Mouse (Mus musculus) neural tube, embryonic 13.5 days (tissue): ENCODE data around the gene Irf9. TPM values are rescaled to one million over a fixed set of nuclear protein-coding genes. Genes with fewer than 3 reads are reported as not detected.

Experiments
- ATAC-seq: fragments of 200-750 bp; cut with Nextera tagmentation; 2 replicates; pipeline ENCODE4 v1.8.0; 2017; ENCODE audit warnings: low read depth, mild to moderate bottlenecking, moderate TSS enrichment, moderate library complexity
- H3K27ac ChIP-seq: fragments of 300-500 bp; sonication (generic); replicated peaks from 2 replicates; pipeline ENCODE4 v1.5.1; 2015; ENCODE audit warnings: moderate library complexity, mild to moderate bottlenecking, inconsistent platforms
- H3K27me3 ChIP-seq: fragments of 300-500 bp; sonication (generic); 2 replicates; pipeline ENCODE4 v1.6.1; 2015; ENCODE audit warnings: mild to moderate bottlenecking, inconsistent platforms
- H3K36me3 ChIP-seq: fragments of 300-500 bp; sonication (generic); 2 replicates; pipeline ENCODE4 v1.6.1; 2015; ENCODE audit warnings: mild to moderate bottlenecking, inconsistent platforms
- H3K4me1 ChIP-seq: fragments of 300-500 bp; sonication (generic); replicated peaks from 2 replicates; pipeline ENCODE4 v1.6.1; 2015; ENCODE audit warnings: inconsistent platforms
- H3K4me2 ChIP-seq: fragments of 300-500 bp; sonication (generic); 2 replicates; pipeline ENCODE4 v1.6.1; 2015; ENCODE audit warnings: inconsistent platforms, mild to moderate bottlenecking, moderate library complexity
- H3K4me3 ChIP-seq: fragments of 300-500 bp; sonication (generic); 2 replicates; pipeline ENCODE4 v1.5.1; 2015; ENCODE audit warnings: mild to moderate bottlenecking, inconsistent platforms
- H3K9ac ChIP-seq: fragments of 300-500 bp; sonication (generic); 2 replicates; pipeline ENCODE4 v1.6.1; 2015; ENCODE audit warnings: moderate library complexity, mild to moderate bottlenecking, inconsistent platforms
- H3K9me3 ChIP-seq: fragments of 300-500 bp; sonication (generic); 2 replicates; pipeline ENCODE4 v1.6.1; 2016; ENCODE audit warnings: inconsistent platforms
- WGBS: fragments of 180-500 bp; shearing (Covaris S2); methylation state at CpG from one replicate; pipeline ENCODE4 v1.1.7; 2015; 5-methylcytosine and 5-hydroxymethylcytosine counted together
- polyA plus RNA-seq: library from polyadenylated mRNA; unstranded; fragments of >200 nt; fragmentation: Nextera tagmentation; extraction: Ambion mirVana; gene quantifications from 2 replicates; pipeline ENCODE4 v1.2.1, GENCODE M21; 2015

Gene Irf9
- 9.8 and 10.4 TPM in 2 replicates for polyA plus RNA-seq

DNA sequence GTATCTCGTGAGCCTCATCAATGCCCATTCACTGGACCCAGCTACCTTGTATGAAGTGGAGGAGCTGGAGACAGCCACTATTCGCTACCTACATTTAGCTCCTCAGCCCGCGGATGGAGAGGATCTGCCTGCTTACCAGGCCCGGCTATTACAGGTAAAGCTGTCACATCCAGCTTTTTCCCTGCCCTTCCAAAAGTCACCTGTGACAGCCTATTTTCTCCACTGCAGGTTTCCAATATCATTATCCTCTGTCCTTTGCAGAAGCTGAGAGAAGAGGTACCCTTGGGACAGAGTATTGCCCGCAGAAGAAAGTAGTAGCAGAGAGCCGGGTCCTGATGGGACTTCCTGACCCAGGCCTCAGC lies at the start of gene Irf9:
Gene Irf9, plus strand, starts transcription at position 301 of the 362 bp plus-strand sequence.
- ATAC-seq: 0 out of 2 replicates have a peak, but pooled peaks have one; percentile 16
- H3K9me3 ChIP-seq: no peaks in the 10 kb centered on the region
- peak within 1 kb of the TSS; percentile 55; the same call in 1 of the 2 replicates for H3K27ac ChIP-seq
- H3K4me3 ChIP-seq: peak within 1 kb of the TSS; percentile 30
- H3K4me1 ChIP-seq: peaks cover 12% of the 10 kb centered on the region
- H3K27me3 ChIP-seq: no peaks in the 10 kb centered on the region
- H3K9ac ChIP-seq: 0 out of 2 replicates have a peak within 1 kb of the TSS, but pooled peaks have one; percentile 18
- peaks cover 93% of the 10 kb centered on the region for H3K36me3 ChIP-seq
- 89% methylated on average over 7 of the region's 7 CpGs for WGBS
- H3K4me2 ChIP-seq: peak within 1 kb of the TSS; percentile 50

DNA sequence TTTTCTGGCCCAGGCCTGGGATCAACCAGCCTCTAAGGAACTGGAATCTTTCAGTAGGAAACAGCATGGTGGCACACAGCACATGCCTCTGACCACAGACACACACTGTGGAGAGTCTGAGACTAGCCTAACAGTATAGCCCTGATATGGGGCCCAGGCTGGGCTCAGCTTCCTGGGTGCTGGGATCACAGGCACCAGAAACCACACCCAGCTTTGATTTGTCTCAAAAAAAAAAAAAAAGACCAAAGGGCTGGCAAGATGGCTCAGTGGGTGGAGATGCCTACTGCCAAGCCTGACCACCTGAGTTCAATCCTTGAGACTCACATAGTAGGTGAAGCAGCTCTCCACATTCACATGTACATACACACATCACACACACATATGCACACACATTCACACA lies 48.7 kb upstream of the Irf9 start:
- Histone ChIP-seq H3K4me1 (peaks cover 8% of the 10 kb centered on the region), H3K4me2 (no peak overlapping the region)

DNA sequence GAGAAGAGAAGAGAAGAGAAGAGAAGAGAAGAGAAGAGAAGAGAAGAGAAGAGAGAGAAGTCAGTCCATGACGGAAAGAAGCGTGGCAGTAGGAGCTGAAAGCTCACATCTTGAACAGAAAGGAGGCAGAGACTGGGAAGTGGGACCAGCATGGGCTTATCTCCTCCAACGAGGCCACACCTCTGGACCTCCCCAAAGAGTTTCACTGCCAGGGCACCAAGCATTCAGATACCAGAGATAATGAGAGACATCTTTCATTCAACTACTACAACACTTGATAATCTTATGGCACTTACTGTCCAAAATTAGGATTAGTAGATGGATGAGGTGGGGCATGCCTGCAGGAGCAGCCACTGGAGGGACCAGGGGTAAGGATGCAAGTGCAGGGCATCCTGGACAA lies 47.6 kb upstream of the Irf9 start:
- Histone ChIP-seq H3K36me3 (no peaks in the 10 kb centered on the region), H3K27ac (no peak overlapping the region), H3K9me3 (no peaks in the 10 kb centered on the region), H3K9ac (no peak overlapping the region), H3K4me3 (no peak overlapping the region), H3K4me1 (peaks cover 8% of the 10 kb centered on the region), H3K4me2 (no peak overlapping the region), H3K27me3 (no peaks in the 10 kb centered on the region)
- no peak for ATAC-seq
- WGBS: 79% methylated on average over 3 of the region's 3 CpGs

More for the DNA sequence above, 48.7 kb upstream of the Irf9 start:
- no peak for ATAC-seq
- Histone ChIP-seq H3K9me3 (no peaks in the 10 kb centered on the region), H3K36me3 (0 out of 2 replicates have a peak, but pooled peaks cover 2% of the 10 kb centered on the region), H3K9ac (no peak overlapping the region), H3K27me3 (no peaks in the 10 kb centered on the region), H3K4me3 (no peak overlapping the region), H3K27ac (no peak overlapping the region)

DNA sequence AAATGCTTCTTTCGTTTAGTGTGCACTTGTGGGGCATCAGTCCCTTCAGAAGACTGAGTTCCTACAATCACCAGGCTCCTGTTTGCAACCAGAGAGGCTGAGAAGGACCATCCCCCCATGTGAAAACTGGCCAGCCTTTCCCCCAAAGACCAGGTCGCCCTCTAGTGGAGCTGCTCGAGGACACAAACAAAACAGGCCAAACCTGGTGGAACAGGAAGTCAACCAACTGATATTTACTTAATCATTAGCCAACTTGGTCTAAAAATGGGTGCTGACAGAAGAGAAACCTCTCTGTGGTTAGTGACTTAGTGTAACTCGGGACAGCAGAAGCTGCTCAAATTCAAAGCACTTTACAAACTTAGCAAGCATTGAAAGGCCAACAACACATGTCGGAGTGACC lies 46.4 kb upstream of the Irf9 start:
- H3K9me3 ChIP-seq: no peaks in the 10 kb centered on the region
- H3K4me1 ChIP-seq: peaks cover 19% of the 10 kb centered on the region
- WGBS: 28% methylated on average over 5 of the region's 5 CpGs
- no peak for ATAC-seq
- H3K9ac ChIP-seq: no peak overlapping the region
- H3K27ac ChIP-seq: no peak overlapping the region
- no peaks in the 10 kb centered on the region for H3K27me3 ChIP-seq
- H3K4me2 ChIP-seq: no peak overlapping the region
- H3K4me3 ChIP-seq: no peak overlapping the region
- H3K36me3 ChIP-seq: no peaks in the 10 kb centered on the region

DNA sequence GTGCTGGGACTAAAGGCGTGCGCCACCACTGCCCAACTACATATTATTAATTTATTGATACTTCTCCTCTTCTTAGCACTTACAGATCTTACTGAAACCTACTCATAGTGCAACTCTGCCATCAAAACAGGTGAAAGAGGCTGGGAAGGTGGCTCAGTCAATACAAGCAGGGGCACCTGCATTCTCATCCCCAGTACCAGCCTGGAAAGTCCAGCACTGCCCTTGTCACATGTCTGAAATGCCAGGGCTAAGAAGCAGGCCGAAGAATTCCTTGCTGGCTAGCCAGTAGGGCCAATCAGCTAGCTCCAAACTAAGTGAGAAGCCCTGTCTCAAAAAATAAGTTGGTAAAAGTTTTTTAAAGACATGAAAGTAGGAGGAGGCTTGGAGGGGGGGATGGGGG lies 45.8 kb upstream of the Irf9 start:
- Histone ChIP-seq H3K4me3 (no peak overlapping the region), H3K9ac (no peak overlapping the region), H3K36me3 (0 out of 2 replicates have a peak, but pooled peaks cover 1% of the 10 kb centered on the region), H3K27ac (no peak overlapping the region), H3K9me3 (no peaks in the 10 kb centered on the region), H3K4me1 (peaks cover 25% of the 10 kb centered on the region), H3K27me3 (no peaks in the 10 kb centered on the region), H3K4me2 (no peak overlapping the region)
- no peak for ATAC-seq
- 92% methylated on average over 3 of the region's 3 CpGs for WGBS

DNA sequence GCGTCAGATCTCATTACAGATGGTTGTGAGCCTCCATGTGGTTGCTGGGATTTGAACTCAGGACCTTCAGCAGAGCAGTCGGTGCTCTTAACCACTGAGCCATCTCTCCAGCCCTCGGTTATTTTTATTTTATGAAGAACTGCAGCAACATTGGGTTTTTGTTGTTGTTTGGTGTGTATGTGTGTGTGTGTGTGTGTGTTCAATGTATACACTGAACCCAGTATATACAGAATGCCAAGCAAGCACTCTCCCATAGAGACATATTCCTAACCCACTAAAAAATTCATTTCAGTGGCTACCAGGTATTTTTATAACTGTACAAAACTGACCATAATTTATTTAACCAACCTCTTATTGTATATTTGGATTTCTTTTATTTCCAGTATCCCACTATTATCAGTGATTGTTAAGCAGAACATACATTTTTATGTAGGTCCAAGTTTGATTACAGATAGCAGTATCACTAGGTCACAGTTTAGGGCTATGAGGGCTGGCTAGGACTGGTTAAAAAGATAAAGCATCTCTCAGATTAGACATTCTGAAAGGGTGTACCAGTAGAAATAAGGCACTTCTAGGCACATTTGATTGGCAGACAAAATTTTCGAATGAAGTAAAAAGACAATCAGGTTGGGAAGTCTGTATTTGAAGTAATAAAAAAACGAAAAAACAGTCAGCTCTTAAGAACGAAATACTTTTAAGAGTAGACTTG lies 44.5 kb upstream of the Irf9 start:
- H3K4me3 ChIP-seq: peak overlapping the region; percentile 55
- no peaks in the 10 kb centered on the region for H3K9me3 ChIP-seq
- 59% methylated on average over 6 of the region's 6 CpGs for WGBS
- peak overlapping the region; percentile 90 for H3K4me2 ChIP-seq
- no peak for ATAC-seq
- H3K27me3 ChIP-seq: no peaks in the 10 kb centered on the region
- H3K27ac ChIP-seq: peak overlapping the region; percentile 98
- H3K4me1 ChIP-seq: peaks cover 28% of the 10 kb centered on the region
- H3K9ac ChIP-seq: peak overlapping the region; percentile 86; the same call in 1 of the 2 replicates
- H3K36me3 ChIP-seq: peaks cover 13% of the 10 kb centered on the region

DNA sequence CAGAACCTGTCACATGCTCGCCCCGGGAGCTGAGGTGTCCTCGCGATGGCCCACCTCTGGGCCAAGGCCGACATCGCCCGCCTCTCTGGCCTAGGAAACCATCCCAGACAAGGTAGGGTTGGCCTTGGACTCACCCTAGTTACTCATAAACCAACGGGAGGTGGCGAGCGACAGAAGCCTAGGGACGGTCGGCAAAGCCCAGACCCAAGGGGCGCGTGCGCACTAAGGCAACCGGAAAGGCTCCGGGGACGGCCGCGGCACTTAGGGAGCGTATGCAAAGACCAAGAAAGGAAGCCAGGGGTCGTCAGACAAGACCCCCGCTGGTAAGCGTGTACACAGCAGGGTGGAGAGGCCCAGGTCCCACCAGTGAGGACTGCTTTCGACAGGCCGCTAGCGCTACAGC lies 43.6 kb upstream of the Irf9 start, which contains the start of gene Dcaf11:
Gene Dcaf11, plus strand, starts transcription at position 208 of the 403 bp plus-strand sequence.
- under 1% methylated on average over 27 of the region's 27 CpGs for WGBS
- peak; percentile 83 for ATAC-seq
- H3K27ac ChIP-seq: peak within 1 kb of the TSS; percentile 98
- peaks cover 22% of the 10 kb centered on the region for H3K36me3 ChIP-seq
- no peaks in the 10 kb centered on the region for H3K27me3 ChIP-seq
- no peaks in the 10 kb centered on the region for H3K9me3 ChIP-seq
- H3K4me3 ChIP-seq: peak within 1 kb of the TSS; percentile 55
- peaks cover 28% of the 10 kb centered on the region for H3K4me1 ChIP-seq
- peak within 1 kb of the TSS; percentile 86 for H3K9ac ChIP-seq
- H3K4me2 ChIP-seq: peak within 1 kb of the TSS; percentile 90

DNA sequence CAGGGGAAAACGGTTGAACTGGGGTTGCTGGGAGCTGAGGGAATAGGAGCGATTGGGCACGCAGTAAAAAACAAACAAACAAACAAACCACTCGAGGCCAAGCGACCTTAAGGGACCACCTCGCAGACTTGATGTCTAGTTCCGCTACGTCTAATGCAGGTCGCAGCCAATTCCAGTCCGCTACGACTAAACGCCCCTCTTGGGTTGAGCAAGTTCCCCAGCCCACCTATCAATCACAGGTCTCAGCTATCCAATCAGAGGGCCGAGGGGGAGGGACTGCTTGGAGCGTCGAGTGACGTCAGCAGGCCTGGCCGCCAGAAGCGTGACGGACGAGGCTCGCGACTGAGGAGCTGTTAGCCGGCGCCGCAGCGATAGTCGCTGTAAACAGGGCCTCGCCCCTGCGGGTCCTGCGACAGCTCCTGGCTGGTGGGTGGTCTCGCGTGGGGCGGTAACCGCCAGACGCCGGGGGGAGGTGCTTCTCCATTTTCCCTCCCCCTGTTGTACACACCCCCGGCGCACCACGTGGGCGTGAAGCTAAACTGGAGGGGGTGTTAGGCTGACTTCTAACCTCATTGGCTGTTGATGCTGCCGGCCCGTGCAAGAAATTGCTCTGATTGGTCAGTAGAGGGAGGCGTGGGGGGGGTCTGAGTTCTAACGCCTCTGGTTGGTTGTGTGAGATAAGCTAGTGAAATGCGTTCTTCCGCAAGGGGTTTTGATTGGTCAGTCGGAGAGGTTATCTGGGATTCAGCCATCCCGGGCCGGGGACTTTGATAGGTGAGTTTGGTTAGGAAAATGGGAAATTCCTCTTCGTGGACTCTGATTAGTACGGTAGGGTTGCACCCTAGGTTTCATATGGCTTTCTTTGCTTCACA lies 42.9 kb upstream of the Irf9 start, which contains the start of gene A730061H03Rik:
Gene A730061H03Rik, minus strand, starts transcription at position 205 of the 872 bp plus-strand sequence.
- peak within 1 kb of the TSS; percentile 98 for H3K27ac ChIP-seq
- peak within 1 kb of the TSS; percentile 90 for H3K4me2 ChIP-seq
- peak within 1 kb of the TSS; percentile 55 for H3K4me3 ChIP-seq
- H3K4me1 ChIP-seq: peaks cover 28% of the 10 kb centered on the region
- no peaks in the 10 kb centered on the region for H3K27me3 ChIP-seq
- peak; percentile 98 for ATAC-seq
- H3K9me3 ChIP-seq: no peaks in the 10 kb centered on the region
- peaks cover 29% of the 10 kb centered on the region for H3K36me3 ChIP-seq
- peak within 1 kb of the TSS; percentile 86 for H3K9ac ChIP-seq
- under 1% methylated on average over 51 of the region's 51 CpGs for WGBS

DNA sequence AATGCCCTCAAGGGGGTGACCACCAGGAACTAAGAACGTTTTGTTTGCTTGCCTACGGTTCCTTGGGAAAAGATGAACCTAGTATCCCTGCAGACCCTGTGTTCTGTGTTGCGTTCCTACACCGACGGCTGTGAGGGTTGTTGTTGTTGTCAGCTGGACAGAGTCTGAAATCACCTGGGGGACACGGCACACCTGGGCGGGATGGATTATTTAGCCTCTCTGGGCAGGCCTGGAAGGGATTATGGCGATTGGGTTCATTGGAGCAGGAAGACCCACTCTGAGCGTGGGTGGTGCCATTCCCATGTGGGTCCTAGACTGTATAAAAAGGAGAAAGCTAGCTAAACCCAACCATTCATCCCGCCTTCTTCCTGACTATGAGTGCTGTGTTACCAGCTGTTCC lies 41.5 kb upstream of the Irf9 start:
- WGBS: 86% methylated on average over 10 of the region's 10 CpGs
- Histone ChIP-seq H3K4me3 (peak overlapping the region; percentile 55), H3K4me2 (peak overlapping the region; percentile 90), H3K9me3 (no peaks in the 10 kb centered on the region), H3K4me1 (peaks cover 28% of the 10 kb centered on the region), H3K36me3 (peaks cover 43% of the 10 kb centered on the region), H3K27me3 (no peaks in the 10 kb centered on the region), H3K27ac (no peak overlapping the region), H3K9ac (0 out of 2 replicates have a peak overlapping the region, but pooled peaks have one; percentile 78)
- no peak for ATAC-seq

DNA sequence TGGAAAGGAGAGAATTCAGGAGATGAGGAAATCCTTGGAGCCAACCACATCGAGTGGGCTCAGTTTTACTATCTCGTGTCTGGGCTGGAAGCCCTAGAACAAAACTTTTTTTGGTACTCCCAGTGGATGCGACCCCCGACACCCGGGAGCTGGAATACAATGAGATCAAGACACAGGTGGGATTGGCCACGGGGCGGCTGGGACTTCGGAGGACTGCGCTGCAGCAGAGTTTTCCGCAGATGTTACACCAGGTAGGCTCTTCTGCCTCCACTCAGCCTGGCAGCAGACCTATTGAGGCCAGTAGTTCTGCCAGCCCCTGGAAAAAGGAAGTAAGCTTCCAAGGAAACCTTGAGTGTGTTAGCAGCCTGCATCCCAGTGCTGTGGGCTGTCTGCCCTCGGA lies 40.1 kb upstream of the Irf9 start:
- Histone ChIP-seq H3K4me3 (no peak overlapping the region), H3K36me3 (peaks cover 57% of the 10 kb centered on the region), H3K9ac (no peak overlapping the region), H3K9me3 (no peaks in the 10 kb centered on the region), H3K27me3 (no peaks in the 10 kb centered on the region), H3K4me2 (no peak overlapping the region), H3K27ac (no peak overlapping the region), H3K4me1 (peaks cover 28% of the 10 kb centered on the region)
- WGBS: 90% methylated on average over 11 of the region's 11 CpGs
- no peak for ATAC-seq

DNA sequence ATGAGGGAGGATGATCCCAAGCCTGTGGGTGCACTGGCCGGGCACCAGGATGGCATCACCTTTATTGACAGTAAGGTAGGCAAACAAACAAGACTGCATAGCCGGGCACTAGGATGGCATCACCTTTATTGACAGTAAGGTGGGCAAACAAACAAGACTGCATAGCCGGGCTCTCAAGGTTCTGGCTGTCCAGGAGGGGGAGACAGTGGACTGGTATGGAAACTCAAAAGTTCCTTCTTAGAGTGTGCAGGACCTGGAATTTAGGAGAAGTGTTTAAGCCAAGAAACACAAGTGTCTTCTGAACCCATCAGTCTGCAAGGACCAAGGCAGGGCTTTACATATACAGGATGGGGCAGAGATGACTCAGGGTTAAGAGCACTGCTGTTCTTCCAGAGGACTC lies 37.6 kb upstream of the Irf9 start:
- H3K4me2 ChIP-seq: no peak overlapping the region
- no peak overlapping the region for H3K4me3 ChIP-seq
- 84% methylated on average over 3 of the region's 3 CpGs for WGBS
- peaks cover 19% of the 10 kb centered on the region for H3K4me1 ChIP-seq
- H3K36me3 ChIP-seq: peaks cover 82% of the 10 kb centered on the region
- no peaks in the 10 kb centered on the region for H3K9me3 ChIP-seq
- H3K27ac ChIP-seq: no peak overlapping the region
- no peak overlapping the region for H3K9ac ChIP-seq
- no peak for ATAC-seq
- no peaks in the 10 kb centered on the region for H3K27me3 ChIP-seq

DNA sequence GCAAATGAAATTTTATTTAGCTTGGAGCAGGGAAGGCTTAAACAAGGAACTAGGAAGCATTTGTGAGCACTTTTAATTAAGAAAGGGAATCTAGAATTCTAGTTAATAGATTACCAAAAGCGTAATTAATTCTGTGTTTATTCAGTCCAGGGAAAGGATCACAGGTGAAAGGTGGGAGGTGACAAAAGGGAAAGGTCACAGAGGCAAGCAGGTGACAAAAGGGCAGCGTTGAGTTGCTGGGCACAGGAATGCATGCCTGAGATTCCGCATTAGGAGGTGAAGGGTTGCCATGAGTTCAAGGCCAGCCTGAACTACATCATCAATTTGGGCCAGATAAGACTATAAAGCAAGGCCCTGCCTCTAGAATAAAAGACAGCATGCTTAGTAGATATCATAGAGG lies 35.9 kb upstream of the Irf9 start:
- no peaks in the 10 kb centered on the region for H3K27me3 ChIP-seq
- no peak for ATAC-seq
- H3K36me3 ChIP-seq: peaks cover 84% of the 10 kb centered on the region
- H3K4me1 ChIP-seq: peaks cover 3% of the 10 kb centered on the region; the same call in 1 of the 2 replicates
- no peak overlapping the region for H3K4me2 ChIP-seq
- no peak overlapping the region for H3K9ac ChIP-seq
- no peaks in the 10 kb centered on the region for H3K9me3 ChIP-seq
- no peak overlapping the region for H3K4me3 ChIP-seq
- no peak overlapping the region for H3K27ac ChIP-seq
- WGBS: 91% methylated on average over 3 of the region's 3 CpGs
